Mouse (Mus musculus) heart, adult 10 weeks (tissue): Measurements from ENCODE around the gene Gm14401. TPM values are rescaled to one million over a fixed set of nuclear protein-coding genes. Genes with fewer than 3 reads are reported as not detected.

Experiments used
- polyA plus RNA-seq: library from polyadenylated mRNA; stranded (reverse); fragments of 350-450 nt; fragmentation: Illumina TruSeq; extraction: RNeasy Lipid Tissue Mini Kit (QIAGEN cat#74804); gene quantifications from one replicate; pipeline ENCODE4 v1.2.3, GENCODE M21; 2014; ENCODE audit warnings: low read depth, low replicate concordance

Gene Gm14401
- polyA plus RNA-seq, result not detected

DNA sequence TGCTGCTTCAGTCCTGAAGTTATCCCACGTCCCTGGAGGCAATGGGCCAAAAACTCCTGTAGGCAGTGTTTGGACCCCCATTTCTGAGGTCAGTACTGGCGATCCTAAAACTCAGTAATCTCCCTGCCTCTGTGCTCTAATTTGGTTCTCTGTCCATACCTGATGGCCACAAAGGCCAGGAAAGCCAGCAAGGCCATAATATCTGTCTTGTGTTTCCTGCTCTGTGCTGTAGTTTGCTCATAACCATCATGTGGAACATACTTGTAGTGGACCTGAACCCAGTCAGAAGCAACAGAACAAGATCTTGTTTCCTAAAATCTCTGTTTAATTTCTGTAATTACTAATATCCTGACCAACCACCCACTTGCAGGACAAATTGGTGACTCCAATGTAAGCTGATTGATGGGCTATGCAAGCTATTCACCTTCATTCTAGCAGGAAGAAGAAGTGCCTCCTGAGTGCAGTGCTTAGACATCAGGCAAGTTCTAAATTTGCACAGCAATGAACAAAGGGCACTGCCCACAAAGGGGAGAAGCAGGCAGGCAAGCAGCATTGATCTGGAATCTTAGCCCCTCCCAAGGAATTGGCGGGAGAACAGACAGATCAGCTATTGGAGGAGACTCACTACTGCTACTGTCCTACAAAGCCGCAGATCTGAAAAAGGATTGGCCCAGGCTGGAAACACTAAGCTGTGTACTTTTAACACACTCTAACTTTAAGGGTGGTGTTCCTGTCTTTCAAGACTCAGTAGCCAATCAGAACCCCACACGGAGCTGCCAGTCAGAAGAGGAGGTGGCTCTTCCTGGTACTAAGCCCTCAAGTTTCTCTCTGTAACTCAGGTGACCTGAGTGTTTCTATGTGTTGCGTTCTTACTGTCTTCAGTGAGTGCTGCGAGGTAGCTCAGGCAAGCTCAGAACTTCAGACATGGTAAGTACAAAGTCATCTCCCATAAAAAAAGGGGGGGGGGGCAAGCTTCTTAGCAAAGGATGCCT, at the start of gene Gm14401:
TSS of gene Gm14401 (plus strand) at position 889 of the 992 bp plus-strand sequence.

Other genes starting within 250 kb of the Gm14401 start
- not detected for gene Gm14408, start 243.2 kb upstream of the Gm14401 start, polyA plus RNA-seq
- gene Gm14296, start 146.5 kb upstream of the Gm14401 start, polyA plus RNA-seq, result 5.9 TPM
- 5.6 TPM for gene Gm14419, start 73.4 kb upstream of the Gm14401 start, polyA plus RNA-seq
- gene Gm14410, start 132.1 kb downstream of the Gm14401 start, polyA plus RNA-seq, result 8.5 TPM
- gene Gm14409, start 192.7 kb downstream of the Gm14401 start, polyA plus RNA-seq, result not detected
- 0.68 TPM for gene Gm14412, start 250.0 kb downstream of the Gm14401 start, polyA plus RNA-seq